Mouse (Mus musculus) mouse embryonic stem cell (cell line): Measurements from ENCODE around the gene Scgb1b12.
"Not testable (repeated sequence)": the region's sequence is repeated elsewhere in the genome, so short reads cannot be mapped to it uniquely, and the experiment has no call there.

ENCODE experiments used
- in situ Hi-C, 2 experiments: fragments of 300-500 bp; cut with MboI; formaldehyde crosslinking; loops; 1 replicate in 1 of 2; 3 replicates in 1 of 2; pipeline ENCODE4 v1.14.3; 2019 to 2020; ENCODE audit warnings: low sequenced_read_pairs in 2 of 2, low pct_unique_long_range_greater_than_20kb in 1 of 2, mixed read lengths in 1 of 2; ENCODE audit not compliant: unreplicated experiment in 1 of 2

Scgb1b12 gene

GRCm38 (mm10) chr7:32333882-32334281 is at the start of gene Scgb1b12:
Gene Scgb1b12, plus strand, starts transcription at chr7:32334182.
- in situ Hi-C loops: not testable (repeated sequence)

- in situ Hi-C loops: not testable (repeated sequence)
Measured at GRCm38 (mm10) chr7:32327145-32327544, 6.8 kb upstream of the Scgb1b12 start, which contains the start of gene Scgb2b12. Gene Scgb2b12, minus strand, starts transcription at chr7:32327245.
